Mouse (Mus musculus) stomach, postnatal 0 days (tissue): ENCODE measurements at regions not wholly inside any gene's neighbourhood (a gene's known extent, or its start where the extent isn't known, plus 50 kb on each side); places are given as distances from the start of the nearest gene placed in this dataset.

ENCODE experiments used
- ATAC-seq: fragments of 200-750 bp; cut with Nextera tagmentation; 2 replicates; pipeline ENCODE4 v1.8.0; 2017; ENCODE audit not compliant: low FRiP score, low TSS enrichment
- DNase-seq: peaks from one replicate; pipeline ENCODE4 v3.0.0-alpha.2; 2016; ENCODE audit warnings: low spot score
- H3K27ac ChIP-seq: fragments of 300-500 bp; sonication (generic); replicated peaks from 2 replicates; pipeline ENCODE4 v1.5.1; 2014; ENCODE audit warnings: mild to moderate bottlenecking, control low read depth
- H3K27me3 ChIP-seq: fragments of 300-500 bp; sonication (generic); 2 replicates; pipeline ENCODE4 v1.6.1; 2014; ENCODE audit warnings: low read length; ENCODE audit not compliant: control insufficient read depth, insufficient read depth
- H3K36me3 ChIP-seq: fragments of 300-500 bp; sonication (generic); 2 replicates; pipeline ENCODE4 v1.6.1; 2014; ENCODE audit warnings: low read length, mixed read lengths; ENCODE audit not compliant: control insufficient read depth, insufficient read depth
- H3K4me1 ChIP-seq: fragments of 300-500 bp; sonication (generic); replicated peaks from 2 replicates; pipeline ENCODE4 v1.6.1; 2014; ENCODE audit warnings: antibody characterized with exemption; ENCODE audit not compliant: control insufficient read depth, insufficient read depth
- H3K4me2 ChIP-seq: fragments of 300-500 bp; sonication (generic); replicated peaks from 2 replicates; pipeline ENCODE4 v1.6.1; 2014; ENCODE audit warnings: low read depth, mild to moderate bottlenecking, control low read depth, moderate library complexity
- H3K4me3 ChIP-seq: fragments of 300-500 bp; sonication (generic); 2 replicates; pipeline ENCODE4 v1.5.1; 2014; ENCODE audit warnings: low read depth, low read length, control low read depth
- H3K9ac ChIP-seq: fragments of 300-500 bp; sonication (generic); 2 replicates; pipeline ENCODE4 v1.6.1; 2014; ENCODE audit warnings: mild to moderate bottlenecking, low read length, control low read depth, mixed read lengths
- H3K9me3 ChIP-seq: fragments of 300-500 bp; sonication (generic); 2 replicates; pipeline ENCODE4 v1.6.1; 2016; ENCODE audit warnings: low read length; ENCODE audit not compliant: control insufficient read depth
- CTCF ChIP-seq: IDR thresholded peaks from 2 replicates; pipeline ENCODE4 v1.5.1; 2016; ENCODE audit warnings: antibody characterized with exemption, low read depth, mild to moderate bottlenecking, moderate library complexity
- EP300 ChIP-seq: optimal IDR thresholded peaks from 2 replicates; pipeline ENCODE3; 2016; ENCODE audit warnings: antibody characterized with exemption
- WGBS: fragments of 180-500 bp; shearing (Covaris S2); extraction: QIAGEN DNeasy Blood & Tissue Kit; methylation state at CpG from one replicate; pipeline ENCODE4 v1.1.7; 2014; 5-methylcytosine and 5-hydroxymethylcytosine counted together

- no peak for DNase-seq
- H3K27me3 ChIP-seq, result no peaks in the 10 kb centered on the region
- TF ChIP-seq CTCF (no peak), EP300 (no peak)
- H3K9me3 ChIP-seq, result no peaks in the 10 kb centered on the region
- H3K4me3 ChIP-seq, result no peak overlapping the region
- ATAC-seq, result no peak
- no peak overlapping the region for H3K4me2 ChIP-seq
- no peak overlapping the region for H3K27ac ChIP-seq
- no peaks in the 10 kb centered on the region for H3K36me3 ChIP-seq
- no peaks in the 10 kb centered on the region for H3K4me1 ChIP-seq
- 76% methylated on average over 7 of the region's 7 CpGs for WGBS
- no peak overlapping the region for H3K9ac ChIP-seq
These were observed 251.6 kb downstream of the Dact1 start for GRCm38 (mm10) chr12:71561259-71561658.

DNA sequence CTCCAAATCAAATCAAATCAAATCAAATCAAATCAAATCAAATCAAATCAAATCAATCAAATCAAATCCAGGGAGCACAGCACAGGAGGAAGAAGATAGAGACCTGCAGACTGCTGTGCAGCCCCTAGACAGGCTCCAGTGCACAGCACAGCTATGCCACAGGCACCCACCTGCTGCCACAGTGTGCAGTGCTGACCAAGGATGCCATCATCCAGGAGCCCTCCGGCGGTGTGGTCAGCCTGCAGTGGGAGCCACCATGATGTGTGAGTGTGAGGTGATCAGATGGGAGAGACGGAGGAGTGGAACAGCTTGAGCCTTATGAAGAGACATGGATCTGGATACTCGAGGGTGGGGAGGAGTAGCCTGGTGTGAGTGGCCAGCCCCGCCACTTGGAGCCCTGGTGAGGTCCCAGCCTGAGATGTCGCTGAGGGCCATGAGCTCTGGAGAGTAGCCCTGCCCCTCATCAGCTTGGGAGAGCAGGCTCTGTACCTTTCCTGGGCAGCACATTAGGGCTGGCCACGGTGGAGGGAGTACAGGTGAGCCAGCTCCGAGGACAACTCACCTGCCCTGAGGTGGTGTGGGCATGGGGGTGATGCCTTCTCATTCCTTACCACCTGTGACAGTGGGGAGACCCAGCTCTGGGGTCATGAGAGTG, 252.4 kb downstream of the Dact1 start:
- Histone ChIP-seq H3K4me2 (no peak overlapping the region), H3K36me3 (no peaks in the 10 kb centered on the region), H3K4me3 (no peak overlapping the region), H3K9me3 (no peaks in the 10 kb centered on the region), H3K4me1 (no peaks in the 10 kb centered on the region), H3K27ac (no peak overlapping the region), H3K9ac (no peak overlapping the region), H3K27me3 (no peaks in the 10 kb centered on the region)
- WGBS, result 85% methylated on average over 8 of the region's 8 CpGs
- TF ChIP-seq CTCF (no peak), EP300 (no peak)
- DNase-seq (no peak), ATAC-seq (0 out of 2 replicates have a peak, but pooled peaks have one; percentile 12)

DNA sequence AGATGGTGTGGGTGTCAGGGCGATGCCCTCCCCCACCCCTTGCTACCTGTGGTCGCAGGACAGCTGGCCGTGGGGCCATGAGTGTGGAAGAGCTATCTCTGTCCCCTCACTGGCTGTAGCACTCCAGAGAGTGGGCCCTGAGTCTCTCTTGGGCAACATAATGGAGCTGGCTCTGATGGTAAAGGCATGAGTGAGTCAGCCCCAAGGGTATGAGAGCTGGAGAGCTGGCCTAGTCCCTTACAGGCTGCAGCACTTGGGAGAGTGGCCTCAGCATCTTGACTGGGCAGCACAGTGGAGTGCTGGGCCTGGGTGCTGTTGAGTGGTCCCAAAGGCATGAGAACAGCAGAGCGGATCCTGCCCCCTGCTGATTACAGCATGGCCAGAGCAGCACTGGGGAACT, 253.5 kb downstream of the Dact1 start:
- DNase-seq (no peak), ATAC-seq (no peak)
- no peak overlapping the region for H3K9ac ChIP-seq
- no peaks in the 10 kb centered on the region for H3K36me3 ChIP-seq
- 89% methylated on average over 4 of the region's 4 CpGs for WGBS
- H3K4me3 ChIP-seq, result no peak overlapping the region
- no peak for TF ChIP-seq EP300
- TF ChIP-seq CTCF, result no peak
- no peaks in the 10 kb centered on the region for H3K27me3 ChIP-seq
- no peak overlapping the region for H3K27ac ChIP-seq
- H3K4me2 ChIP-seq, result no peak overlapping the region
- H3K4me1 ChIP-seq, result no peaks in the 10 kb centered on the region
- no peaks in the 10 kb centered on the region for H3K9me3 ChIP-seq

GRCm38 (mm10) chr12:71566371-71566770, 256.7 kb downstream of the Dact1 start:
- DNase-seq (no peak), ATAC-seq (no peak)
- TF ChIP-seq EP300 (no peak), CTCF (no peak)
- Histone ChIP-seq H3K4me1 (no peaks in the 10 kb centered on the region), H3K9ac (no peak overlapping the region), H3K27ac (no peak overlapping the region), H3K27me3 (no peaks in the 10 kb centered on the region), H3K4me3 (no peak overlapping the region), H3K4me2 (no peak overlapping the region), H3K36me3 (no peaks in the 10 kb centered on the region), H3K9me3 (no peaks in the 10 kb centered on the region)
- WGBS, result 86% methylated on average over 3 of the region's 3 CpGs

- Histone ChIP-seq H3K4me2 (no peak overlapping the region), H3K27me3 (no peaks in the 10 kb centered on the region), H3K9me3 (no peaks in the 10 kb centered on the region), H3K9ac (no peak overlapping the region), H3K4me3 (no peak overlapping the region), H3K36me3 (no peaks in the 10 kb centered on the region), H3K4me1 (no peaks in the 10 kb centered on the region), H3K27ac (no peak overlapping the region)
- 82% methylated on average over 5 of the region's 5 CpGs for WGBS
- DNase-seq, result no peak
- ATAC-seq, result no peak
- no peak for TF ChIP-seq EP300
- no peak for TF ChIP-seq CTCF
These were observed 258.6 kb downstream of the Dact1 start for GRCm38 (mm10) chr12:71568251-71568650.

DNA sequence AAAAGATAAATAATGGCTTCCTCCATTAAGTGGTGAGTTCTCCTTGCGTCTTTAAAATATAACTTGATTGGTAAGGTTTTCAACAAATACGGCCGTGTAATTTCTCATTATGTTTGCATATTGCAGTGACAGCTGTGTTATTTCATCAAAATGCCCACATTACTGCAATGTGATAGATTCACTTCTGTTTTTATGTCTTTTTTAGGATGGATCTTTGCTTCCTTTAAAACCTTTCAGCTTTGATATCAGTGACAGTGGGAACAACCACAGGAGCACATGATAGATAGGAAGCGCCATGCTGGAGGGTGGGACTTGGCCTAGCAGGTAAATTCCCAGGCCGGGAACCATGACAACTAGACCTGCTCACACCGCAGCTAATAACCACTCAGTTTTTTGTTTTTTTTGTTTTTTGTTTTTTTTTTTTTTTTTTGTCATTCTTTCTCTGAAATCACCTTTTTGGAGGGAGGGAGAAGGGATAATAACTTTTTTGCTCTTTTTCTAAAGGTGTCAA, 259.3 kb downstream of the Dact1 start:
- Histone ChIP-seq H3K4me1 (no peaks in the 10 kb centered on the region), H3K9me3 (no peaks in the 10 kb centered on the region), H3K27ac (no peak overlapping the region), H3K4me2 (no peak overlapping the region), H3K9ac (no peak overlapping the region), H3K27me3 (no peaks in the 10 kb centered on the region), H3K36me3 (no peaks in the 10 kb centered on the region), H3K4me3 (no peak overlapping the region)
- 62% methylated on average over 6 of the region's 6 CpGs for WGBS
- ATAC-seq (no peak), DNase-seq (no peak)
- TF ChIP-seq EP300 (no peak), CTCF (no peak)
